Mouse (Mus musculus) neural tube, embryonic 12.5 days (tissue): ENCODE results near the gene Fgfrl1. TPM values are rescaled to one million over a fixed set of nuclear protein-coding genes. Genes with fewer than 3 reads are reported as not detected.
A peak's percentile ranks its signal among the peaks of the same experiment; 100 is the strongest.

Source experiments
- ATAC-seq: fragments of 200-750 bp; cut with Nextera tagmentation; 2 replicates; pipeline ENCODE4 v1.8.0; 2017; ENCODE audit warnings: low read depth, mild to moderate bottlenecking, moderate TSS enrichment, moderate library complexity; ENCODE audit not compliant: low FRiP score
- H3K27ac ChIP-seq: fragments of 300-500 bp; sonication (generic); 2 replicates; pipeline ENCODE4 v1.5.1; 2016
- H3K27me3 ChIP-seq: fragments of 300-500 bp; sonication (generic); replicated peaks from 2 replicates; pipeline ENCODE4 v1.6.1; 2016; ENCODE audit warnings: mild to moderate bottlenecking
- H3K36me3 ChIP-seq: fragments of 300-500 bp; sonication (generic); 2 replicates; pipeline ENCODE4 v1.6.1; 2016; ENCODE audit warnings: mild to moderate bottlenecking
- H3K4me1 ChIP-seq: fragments of 300-500 bp; sonication (generic); 2 replicates; pipeline ENCODE4 v1.6.1; 2016
- H3K4me2 ChIP-seq: fragments of 300-500 bp; sonication (generic); replicated peaks from 2 replicates; pipeline ENCODE4 v1.6.1; 2016; ENCODE audit warnings: mild to moderate bottlenecking
- H3K4me3 ChIP-seq: fragments of 300-500 bp; sonication (generic); 2 replicates; pipeline ENCODE4 v1.5.1; 2016
- H3K9ac ChIP-seq: fragments of 300-500 bp; sonication (generic); 2 replicates; pipeline ENCODE4 v1.6.1; 2016; ENCODE audit warnings: mild to moderate bottlenecking
- H3K9me3 ChIP-seq: fragments of 300-500 bp; sonication (generic); 2 replicates; pipeline ENCODE4 v1.6.1; 2016; ENCODE audit warnings: mild to moderate bottlenecking
- WGBS: fragments of 180-500 bp; shearing (Covaris S2); methylation state at CpG from one replicate; pipeline ENCODE4 v1.1.7; 2016; 5-methylcytosine and 5-hydroxymethylcytosine counted together
- polyA plus RNA-seq: library from polyadenylated mRNA; unstranded; fragments of >200 nt; fragmentation: Nextera tagmentation; extraction: Ambion mirVana; gene quantifications from 2 replicates; pipeline ENCODE4 v1.2.1, GENCODE M21; 2016

Gene Fgfrl1
- 19.1 and 20.7 TPM in 2 replicates for polyA plus RNA-seq

GRCm38 (mm10) chr5:108692271-108692670 is at the start of gene Fgfrl1:
TSS of gene Fgfrl1 (plus strand) at chr5:108692382.
- H3K36me3 ChIP-seq, result no peaks in the 10 kb centered on the region
- peak within 1 kb of the TSS; percentile 96 for H3K4me2 ChIP-seq
- ATAC-seq, result no peak
- peak within 1 kb of the TSS; percentile 10; the same call in 1 of the 2 replicates for H3K4me3 ChIP-seq
- no peaks in the 10 kb centered on the region for H3K9me3 ChIP-seq
- H3K9ac ChIP-seq, result 0 out of 2 replicates have a peak within 1 kb of the TSS, but pooled peaks have one; percentile 75
- no peak within 1 kb of the TSS for H3K27ac ChIP-seq
- H3K27me3 ChIP-seq, result peaks cover 10% of the 10 kb centered on the region
- H3K4me1 ChIP-seq, result peaks cover 35% of the 10 kb centered on the region
- WGBS, result 3% methylated on average over 15 of the region's 18 CpGs

- H3K27ac ChIP-seq, result no peak overlapping the region
- H3K36me3 ChIP-seq, result peaks cover 48% of the 10 kb centered on the region
These were observed 48.5 kb upstream of the Fgfrl1 start for GRCm38 (mm10) chr5:108643674-108644073.

GRCm38 (mm10) chr5:108645651-108646342 is 46.4 kb upstream of the Fgfrl1 start:
- no peak for ATAC-seq
- H3K36me3 ChIP-seq, result peaks cover 65% of the 10 kb centered on the region

More at GRCm38 (mm10) chr5:108643674-108644073, 48.5 kb upstream of the Fgfrl1 start:
- ATAC-seq, result no peak
- no peak overlapping the region for H3K9ac ChIP-seq
- H3K4me2 ChIP-seq, result no peak overlapping the region
- no peaks in the 10 kb centered on the region for H3K4me1 ChIP-seq
- no peaks in the 10 kb centered on the region for H3K27me3 ChIP-seq
- H3K9me3 ChIP-seq, result no peaks in the 10 kb centered on the region
- H3K4me3 ChIP-seq, result no peak overlapping the region
- WGBS, result 81% methylated on average over 2 of the region's 2 CpGs

GRCm38 (mm10) chr5:108646343-108646660 is 45.9 kb upstream of the Fgfrl1 start:
- Histone ChIP-seq H3K9ac (no peak overlapping the region), H3K4me3 (no peak overlapping the region), H3K9me3 (no peaks in the 10 kb centered on the region), H3K27ac (no peak overlapping the region), H3K4me1 (no peaks in the 10 kb centered on the region), H3K4me2 (no peak overlapping the region), H3K27me3 (no peaks in the 10 kb centered on the region), H3K36me3 (peaks cover 65% of the 10 kb centered on the region)
- ATAC-seq, result no peak
- WGBS, result 95% methylated on average over 3 of the region's 3 CpGs

More at GRCm38 (mm10) chr5:108645651-108646342, 46.4 kb upstream of the Fgfrl1 start:
- H3K27ac ChIP-seq, result no peak overlapping the region
- H3K4me2 ChIP-seq, result no peak overlapping the region
- no peaks in the 10 kb centered on the region for H3K4me1 ChIP-seq
- WGBS, result 90% methylated on average over 9 of the region's 9 CpGs
- no peaks in the 10 kb centered on the region for H3K9me3 ChIP-seq
- no peak overlapping the region for H3K4me3 ChIP-seq
- no peaks in the 10 kb centered on the region for H3K27me3 ChIP-seq
- H3K9ac ChIP-seq, result no peak overlapping the region

- no peaks in the 10 kb centered on the region for H3K4me1 ChIP-seq
- no peak overlapping the region for H3K4me2 ChIP-seq
- WGBS, result 89% methylated on average over 2 of the region's 2 CpGs
- H3K9me3 ChIP-seq, result no peaks in the 10 kb centered on the region
- H3K36me3 ChIP-seq, result peaks cover 66% of the 10 kb centered on the region
- no peak for ATAC-seq
- no peak overlapping the region for H3K27ac ChIP-seq
- H3K9ac ChIP-seq, result no peak overlapping the region
- H3K27me3 ChIP-seq, result no peaks in the 10 kb centered on the region
- H3K4me3 ChIP-seq, result no peak overlapping the region
These were observed 44.9 kb upstream of the Fgfrl1 start for GRCm38 (mm10) chr5:108647311-108647710.

- Histone ChIP-seq H3K27ac (no peak overlapping the region), H3K4me1 (no peaks in the 10 kb centered on the region), H3K4me3 (no peak overlapping the region), H3K36me3 (peaks cover 66% of the 10 kb centered on the region), H3K27me3 (no peaks in the 10 kb centered on the region), H3K4me2 (no peak overlapping the region), H3K9ac (no peak overlapping the region), H3K9me3 (no peaks in the 10 kb centered on the region)
- ATAC-seq, result no peak
- WGBS, result 90% methylated on average over 2 of the region's 2 CpGs
These were observed 44.2 kb upstream of the Fgfrl1 start for GRCm38 (mm10) chr5:108647820-108648465.

- H3K36me3 ChIP-seq, result peaks cover 74% of the 10 kb centered on the region
- H3K4me1 ChIP-seq, result no peaks in the 10 kb centered on the region
- 89% methylated on average over 11 of the region's 11 CpGs for WGBS
These were observed 43.1 kb upstream of the Fgfrl1 start for GRCm38 (mm10) chr5:108648937-108649576.

GRCm38 (mm10) chr5:108650341-108650740 is 41.8 kb upstream of the Fgfrl1 start:
- H3K4me2 ChIP-seq, result no peak overlapping the region
- no peak for ATAC-seq
- no peaks in the 10 kb centered on the region for H3K27me3 ChIP-seq
- H3K4me3 ChIP-seq, result no peak overlapping the region
- no peak overlapping the region for H3K9ac ChIP-seq
- no peaks in the 10 kb centered on the region for H3K9me3 ChIP-seq
- no peak overlapping the region for H3K27ac ChIP-seq
- no peaks in the 10 kb centered on the region for H3K4me1 ChIP-seq
- peaks cover 76% of the 10 kb centered on the region for H3K36me3 ChIP-seq
- WGBS, result 93% methylated on average over 7 of the region's 7 CpGs

More at GRCm38 (mm10) chr5:108648937-108649576, 43.1 kb upstream of the Fgfrl1 start:
- no peak for ATAC-seq
- H3K27ac ChIP-seq, result no peak overlapping the region
- H3K4me3 ChIP-seq, result no peak overlapping the region
- H3K4me2 ChIP-seq, result no peak overlapping the region
- H3K27me3 ChIP-seq, result no peaks in the 10 kb centered on the region
- no peak overlapping the region for H3K9ac ChIP-seq
- no peaks in the 10 kb centered on the region for H3K9me3 ChIP-seq

GRCm38 (mm10) chr5:108651136-108651720 is 41.0 kb upstream of the Fgfrl1 start:
- H3K4me1 ChIP-seq, result no peaks in the 10 kb centered on the region
- WGBS, result 82% methylated on average over 5 of the region's 5 CpGs
- H3K36me3 ChIP-seq, result peaks cover 76% of the 10 kb centered on the region
- no peak overlapping the region for H3K27ac ChIP-seq
- H3K4me3 ChIP-seq, result no peak overlapping the region
- no peaks in the 10 kb centered on the region for H3K27me3 ChIP-seq
- no peak overlapping the region for H3K4me2 ChIP-seq
- H3K9me3 ChIP-seq, result no peaks in the 10 kb centered on the region
- ATAC-seq, result no peak; the same call in 1 of the 2 replicates
- H3K9ac ChIP-seq, result no peak overlapping the region

GRCm38 (mm10) chr5:108651823-108652222 is 40.4 kb upstream of the Fgfrl1 start:
- no peak overlapping the region for H3K4me3 ChIP-seq
- peak; percentile 61; the same call in 1 of the 2 replicates for ATAC-seq
- no peaks in the 10 kb centered on the region for H3K4me1 ChIP-seq
- no peak overlapping the region for H3K4me2 ChIP-seq
- no peak overlapping the region for H3K9ac ChIP-seq
- H3K27me3 ChIP-seq, result no peaks in the 10 kb centered on the region
- no peak overlapping the region for H3K27ac ChIP-seq
- no peaks in the 10 kb centered on the region for H3K9me3 ChIP-seq
- peaks cover 78% of the 10 kb centered on the region for H3K36me3 ChIP-seq
- WGBS, result 75% methylated on average over 1 of the region's 1 CpGs

GRCm38 (mm10) chr5:108653341-108653740 is 38.8 kb upstream of the Fgfrl1 start:
- H3K27ac ChIP-seq, result no peak overlapping the region
- H3K27me3 ChIP-seq, result no peaks in the 10 kb centered on the region
- H3K36me3 ChIP-seq, result peaks cover 77% of the 10 kb centered on the region
- H3K9ac ChIP-seq, result no peak overlapping the region
- no peak overlapping the region for H3K4me3 ChIP-seq
- H3K4me1 ChIP-seq, result peaks cover under 1% of the 10 kb centered on the region; the same call in 1 of the 2 replicates
- H3K9me3 ChIP-seq, result no peaks in the 10 kb centered on the region
- H3K4me2 ChIP-seq, result no peak overlapping the region
- 94% methylated on average over 6 of the region's 6 CpGs for WGBS
- no peak for ATAC-seq

GRCm38 (mm10) chr5:108654444-108654990 is 37.7 kb upstream of the Fgfrl1 start:
- Histone ChIP-seq H3K4me1 (peaks cover 12% of the 10 kb centered on the region), H3K9ac (no peak overlapping the region), H3K4me3 (no peak overlapping the region), H3K27me3 (no peaks in the 10 kb centered on the region), H3K36me3 (peaks cover 65% of the 10 kb centered on the region), H3K9me3 (no peaks in the 10 kb centered on the region), H3K27ac (no peak overlapping the region), H3K4me2 (no peak overlapping the region)
- 93% methylated on average over 10 of the region's 10 CpGs for WGBS
- ATAC-seq, result no peak
